Mouse (Mus musculus): ENCODE measurements around the gene Stx1b. TPM values are rescaled to one million over a fixed set of nuclear protein-coding genes. Genes with fewer than 3 reads are reported as not detected.

Gene Stx1b
- polyA plus RNA-seq (2015; fragmentation: Nextera tagmentation; extraction: Ambion mirVana) = 3.6 and 3.8 TPM in 2 replicates

GRCm38 (mm10) chr7:127824176-127824871 lies at the start of gene Stx1b, which contains the start of gene Stx4a:
Gene Stx1b (minus strand): TSS chr7:127824549.
Gene Stx4a (plus strand): TSS chr7:127824294.
- Histone ChIP-seq H3K9ac (peak within 1 kb of the TSS; percentile 61), H3K27me3 (no peaks in the 10 kb centered on the region), H3K4me3 (peak within 1 kb of the TSS; percentile 64), H3K9me3 (no peaks in the 10 kb centered on the region), H3K4me2 (peak within 1 kb of the TSS; percentile 72), H3K4me1 (peaks cover 24% of the 10 kb centered on the region), H3K36me3 (peaks cover 3% of the 10 kb centered on the region; the same call in 1 of the 2 replicates), H3K27ac (peak within 1 kb of the TSS; percentile 75)
- 5% methylated on average over 23 of the region's 38 CpGs for WGBS
- ATAC-seq (ENCODE audit: insufficient number of reproducible peaks, low FRiP score, low TSS enrichment, low read depth) = peak; percentile 49

DNA sequence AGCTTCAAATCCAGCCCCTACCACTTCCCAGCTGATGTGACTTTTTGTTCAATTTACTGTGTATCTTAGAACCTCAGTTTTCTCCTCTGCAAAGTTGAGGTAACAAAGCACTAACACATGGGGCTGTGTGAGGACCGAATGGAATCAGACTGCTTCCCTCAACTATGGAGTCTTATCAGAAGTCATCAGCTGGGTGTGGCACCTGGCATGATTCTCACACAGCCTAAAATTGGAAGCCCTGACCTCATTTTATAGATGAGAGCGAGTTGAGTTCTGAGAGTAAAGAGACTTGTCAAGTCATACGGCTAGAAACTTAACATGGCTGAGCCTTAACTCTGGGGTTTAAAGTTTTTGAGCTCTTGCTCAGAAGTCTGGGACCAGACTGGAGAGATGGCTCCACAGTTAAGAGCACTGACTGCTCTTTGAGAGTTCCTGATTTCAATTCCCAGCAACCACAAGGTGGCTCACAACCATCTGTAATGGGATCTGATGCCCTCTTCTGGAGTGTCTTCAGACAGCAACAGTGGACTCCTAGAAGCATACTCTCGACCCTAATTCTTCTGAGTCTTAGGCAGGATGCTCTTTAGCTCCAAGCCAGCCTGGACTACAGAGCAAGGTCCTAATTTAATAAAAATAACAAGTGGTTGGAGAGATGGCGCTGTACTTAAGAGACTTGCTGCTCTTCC lies 45.9 kb upstream of the Stx1b start:
- H3K27ac ChIP-seq = no peak overlapping the region
- no peaks in the 10 kb centered on the region for H3K27me3 ChIP-seq
- ATAC-seq (ENCODE audit: insufficient number of reproducible peaks, low FRiP score, low TSS enrichment, low read depth) = no peak
- 78% methylated on average over 5 of the region's 5 CpGs for WGBS
- no peak overlapping the region for H3K9ac ChIP-seq
- H3K9me3 ChIP-seq = no peaks in the 10 kb centered on the region
- peaks cover 16% of the 10 kb centered on the region for H3K4me1 ChIP-seq
- H3K36me3 ChIP-seq = peaks cover 37% of the 10 kb centered on the region
- no peak overlapping the region for H3K4me3 ChIP-seq
- H3K4me2 ChIP-seq = no peak overlapping the region

DNA sequence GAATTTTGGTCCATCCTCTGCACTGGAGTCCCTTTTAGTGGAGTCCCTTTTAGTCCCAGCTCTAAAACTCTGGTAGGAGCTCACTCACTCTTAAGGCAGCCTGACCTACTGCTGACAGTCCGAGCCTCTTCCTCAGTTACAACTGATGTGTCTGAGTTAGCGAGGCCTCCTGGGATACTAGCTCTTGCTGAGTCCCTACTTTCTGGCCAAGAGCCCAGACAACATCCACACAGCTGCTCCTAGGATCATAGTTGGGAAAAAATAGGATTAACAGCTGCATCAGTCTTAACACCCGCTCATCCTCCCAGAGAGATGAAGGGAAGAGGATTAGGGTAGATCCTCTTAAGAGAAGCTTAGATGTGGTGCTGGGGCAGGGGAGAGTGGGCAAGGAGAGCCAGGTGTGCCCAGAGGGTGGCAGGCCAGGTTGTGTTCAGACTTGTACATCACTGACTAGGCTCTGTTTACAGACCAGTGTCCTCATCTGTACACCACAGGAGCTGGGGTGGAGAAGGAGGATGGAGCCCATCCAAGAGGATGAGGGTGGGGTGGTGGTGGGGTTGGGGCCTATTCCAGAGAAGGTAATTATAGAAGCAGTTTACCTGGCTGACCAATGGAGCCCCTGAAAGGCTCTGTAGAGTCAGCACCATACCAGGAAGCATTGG lies 44.9 kb upstream of the Stx1b start:
- no peaks in the 10 kb centered on the region for H3K9me3 ChIP-seq
- no peak overlapping the region for H3K27ac ChIP-seq
- H3K9ac ChIP-seq = no peak overlapping the region
- peak; percentile 16; the same call in 1 of the 2 replicates for ATAC-seq (ENCODE audit: insufficient number of reproducible peaks, low FRiP score, low TSS enrichment, low read depth)
- WGBS = 64% methylated on average over 3 of the region's 3 CpGs
- H3K4me2 ChIP-seq = no peak overlapping the region
- H3K4me1 ChIP-seq = peaks cover 10% of the 10 kb centered on the region
- H3K36me3 ChIP-seq = peaks cover 46% of the 10 kb centered on the region
- H3K4me3 ChIP-seq = no peak overlapping the region
- H3K27me3 ChIP-seq = no peaks in the 10 kb centered on the region

GRCm38 (mm10) chr7:127867641-127868040 lies 43.3 kb upstream of the Stx1b start:
- H3K27ac ChIP-seq = no peak overlapping the region
- WGBS = 97% methylated on average over 18 of the region's 18 CpGs
- no peak for ATAC-seq (ENCODE audit: insufficient number of reproducible peaks, low FRiP score, low TSS enrichment, low read depth)
- no peak overlapping the region for H3K9ac ChIP-seq
- H3K36me3 ChIP-seq = peaks cover 49% of the 10 kb centered on the region
- H3K4me2 ChIP-seq = no peak overlapping the region
- H3K27me3 ChIP-seq = no peaks in the 10 kb centered on the region
- no peaks in the 10 kb centered on the region for H3K9me3 ChIP-seq
- peaks cover 6% of the 10 kb centered on the region; the same call in 1 of the 2 replicates for H3K4me1 ChIP-seq
- H3K4me3 ChIP-seq = no peak overlapping the region

GRCm38 (mm10) chr7:127866434-127866833 lies 42.1 kb upstream of the Stx1b start:
- H3K27ac ChIP-seq = no peak overlapping the region
- H3K4me3 ChIP-seq = no peak overlapping the region
- H3K4me2 ChIP-seq = no peak overlapping the region
- H3K4me1 ChIP-seq = peaks cover 6% of the 10 kb centered on the region; the same call in 1 of the 2 replicates
- no peaks in the 10 kb centered on the region for H3K27me3 ChIP-seq
- H3K9me3 ChIP-seq = no peaks in the 10 kb centered on the region
- 92% methylated on average over 12 of the region's 12 CpGs for WGBS
- ATAC-seq (ENCODE audit: insufficient number of reproducible peaks, low FRiP score, low TSS enrichment, low read depth) = no peak
- peaks cover 51% of the 10 kb centered on the region for H3K36me3 ChIP-seq
- no peak overlapping the region for H3K9ac ChIP-seq

- Histone ChIP-seq H3K27ac (no peak overlapping the region), H3K36me3 (0 out of 2 replicates have a peak, but pooled peaks cover 4% of the 10 kb centered on the region), H3K27me3 (no peaks in the 10 kb centered on the region), H3K9me3 (no peaks in the 10 kb centered on the region), H3K4me1 (no peaks in the 10 kb centered on the region), H3K4me3 (no peak overlapping the region), H3K4me2 (no peak overlapping the region), H3K9ac (no peak overlapping the region)
- 93% methylated on average over 6 of the region's 6 CpGs for WGBS
- ATAC-seq (ENCODE audit: insufficient number of reproducible peaks, low FRiP score, low TSS enrichment, low read depth) = no peak
These were observed 33.9 kb upstream of the Stx1b start for GRCm38 (mm10) chr7:127858258-127858657.

GRCm38 (mm10) chr7:127850906-127851305 lies 26.6 kb upstream of the Stx1b start:
- no peak for ATAC-seq (ENCODE audit: insufficient number of reproducible peaks, low FRiP score, low TSS enrichment, low read depth)
- no peaks in the 10 kb centered on the region for H3K4me1 ChIP-seq
- 55% methylated on average over 5 of the region's 5 CpGs for WGBS
- H3K27me3 ChIP-seq = no peaks in the 10 kb centered on the region
- no peak overlapping the region for H3K9ac ChIP-seq
- no peaks in the 10 kb centered on the region for H3K9me3 ChIP-seq
- peaks cover 26% of the 10 kb centered on the region for H3K36me3 ChIP-seq
- H3K4me2 ChIP-seq = no peak overlapping the region
- no peak overlapping the region for H3K4me3 ChIP-seq
- no peak overlapping the region for H3K27ac ChIP-seq

DNA sequence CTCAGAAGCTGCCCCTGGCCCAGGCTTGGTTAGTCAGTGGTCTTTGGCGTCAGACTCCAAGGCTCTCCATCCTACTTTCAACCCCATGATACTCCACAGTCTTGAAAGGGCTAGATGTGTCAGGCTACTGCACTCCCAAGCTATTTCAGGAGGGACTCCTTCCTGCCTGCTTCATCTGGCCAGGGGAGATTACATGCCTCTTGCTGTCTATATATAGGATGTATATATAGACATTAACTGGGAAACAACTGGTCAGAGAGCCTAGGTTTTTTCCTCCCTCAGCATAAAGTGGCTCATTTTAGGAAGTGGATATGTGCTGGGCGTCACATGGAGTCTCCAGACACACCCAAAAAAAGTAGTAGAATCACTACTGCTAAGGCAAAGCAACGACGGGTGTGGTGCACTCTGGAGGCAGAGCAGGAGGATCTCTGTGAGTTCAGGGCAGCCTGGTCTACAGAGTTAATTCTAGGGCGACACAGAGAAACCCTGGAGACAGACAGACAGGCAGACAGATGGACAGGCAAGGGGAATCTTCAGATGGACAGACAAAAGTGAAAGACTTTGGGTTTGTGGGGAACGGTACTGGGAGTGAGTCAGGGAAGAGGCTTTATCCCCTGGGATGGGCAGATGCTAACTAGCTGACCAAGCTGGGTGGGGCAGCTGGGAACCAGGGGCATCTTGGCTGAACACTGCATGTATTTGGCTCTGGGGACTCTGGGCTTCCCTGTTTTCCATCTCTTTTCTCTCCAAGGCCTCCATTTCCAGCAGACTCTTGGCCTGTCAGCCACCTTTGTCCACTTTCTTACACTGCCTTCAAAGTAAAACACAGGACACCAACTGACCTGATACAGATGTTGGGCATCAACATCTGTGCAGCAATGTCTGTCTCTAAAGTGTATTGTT lies 25.9 kb upstream of the Stx1b start:
- 73% methylated on average over 6 of the region's 6 CpGs for WGBS
- H3K4me1 ChIP-seq = no peaks in the 10 kb centered on the region
- no peak overlapping the region for H3K9ac ChIP-seq
- H3K36me3 ChIP-seq = peaks cover 32% of the 10 kb centered on the region
- H3K27me3 ChIP-seq = no peaks in the 10 kb centered on the region
- H3K4me2 ChIP-seq = no peak overlapping the region
- no peak overlapping the region for H3K4me3 ChIP-seq
- no peaks in the 10 kb centered on the region for H3K9me3 ChIP-seq
- H3K27ac ChIP-seq = peak overlapping the region; percentile 17; the same call in 1 of the 2 replicates
- ATAC-seq (ENCODE audit: insufficient number of reproducible peaks, low FRiP score, low TSS enrichment, low read depth) = no peak

DNA sequence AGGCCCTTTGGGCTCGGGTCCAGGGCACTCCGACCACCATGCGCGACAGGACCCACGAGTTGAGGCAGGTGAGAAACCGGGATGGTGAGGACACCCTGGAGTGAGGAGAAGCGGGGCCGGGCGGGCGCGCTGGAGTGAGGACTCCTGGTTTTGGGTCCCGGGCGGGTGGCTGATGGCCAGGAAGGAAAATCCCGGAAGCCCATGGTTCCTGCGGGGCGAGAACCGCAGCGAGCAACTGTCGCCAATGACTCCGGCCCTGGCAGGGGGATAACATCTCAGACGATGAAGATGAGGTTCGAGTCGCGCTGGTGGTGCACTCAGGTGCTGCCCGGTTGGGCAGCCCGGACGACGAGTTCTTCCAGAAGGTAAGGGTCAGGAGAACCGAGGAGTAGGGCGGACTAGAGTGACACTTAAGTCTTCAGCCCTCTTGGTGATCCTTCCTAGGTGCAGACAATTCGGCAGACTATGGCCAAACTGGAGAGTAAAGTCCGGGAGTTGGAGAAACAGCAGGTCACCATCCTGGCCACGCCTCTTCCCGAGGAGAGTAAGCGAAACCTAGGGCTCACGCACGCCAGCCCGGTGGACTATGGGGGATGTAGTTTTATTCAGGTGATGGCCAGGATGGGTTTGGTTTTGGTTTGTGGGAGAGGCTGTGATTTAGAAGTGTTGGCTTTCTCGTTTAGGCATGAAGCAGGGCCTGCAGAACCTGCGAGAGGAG lies 17.8 kb upstream of the Stx1b start:
- under 1% methylated on average over 40 of the region's 40 CpGs for WGBS
- no peaks in the 10 kb centered on the region for H3K27me3 ChIP-seq
- H3K9ac ChIP-seq = peak overlapping the region; percentile 68
- peaks cover 34% of the 10 kb centered on the region for H3K36me3 ChIP-seq
- H3K9me3 ChIP-seq = no peaks in the 10 kb centered on the region
- H3K4me1 ChIP-seq = peaks cover 12% of the 10 kb centered on the region
- peak overlapping the region; percentile 90 for H3K4me2 ChIP-seq
- peak overlapping the region; percentile 82 for H3K4me3 ChIP-seq
- H3K27ac ChIP-seq = peak overlapping the region; percentile 95
- 0 out of 2 replicates have a peak, but pooled peaks have one; percentile 25 for ATAC-seq (ENCODE audit: insufficient number of reproducible peaks, low FRiP score, low TSS enrichment, low read depth)

GRCm38 (mm10) chr7:127841340-127842000 lies 17.1 kb upstream of the Stx1b start:
- Histone ChIP-seq H3K4me1 (peaks cover 12% of the 10 kb centered on the region), H3K4me2 (peak overlapping the region; percentile 90), H3K4me3 (peak overlapping the region; percentile 82), H3K36me3 (peaks cover 27% of the 10 kb centered on the region), H3K27ac (peak overlapping the region; percentile 95), H3K9me3 (no peaks in the 10 kb centered on the region), H3K9ac (peak overlapping the region; percentile 68), H3K27me3 (no peaks in the 10 kb centered on the region)
- ATAC-seq (ENCODE audit: insufficient number of reproducible peaks, low FRiP score, low TSS enrichment, low read depth) = peak; percentile 94
- under 1% methylated on average over 40 of the region's 46 CpGs for WGBS

Data from limb, embryonic 15.5 days (tissue).